Comparison of ENCODE assay signal across 18 mouse cellular contexts in the genomic region with DNA sequence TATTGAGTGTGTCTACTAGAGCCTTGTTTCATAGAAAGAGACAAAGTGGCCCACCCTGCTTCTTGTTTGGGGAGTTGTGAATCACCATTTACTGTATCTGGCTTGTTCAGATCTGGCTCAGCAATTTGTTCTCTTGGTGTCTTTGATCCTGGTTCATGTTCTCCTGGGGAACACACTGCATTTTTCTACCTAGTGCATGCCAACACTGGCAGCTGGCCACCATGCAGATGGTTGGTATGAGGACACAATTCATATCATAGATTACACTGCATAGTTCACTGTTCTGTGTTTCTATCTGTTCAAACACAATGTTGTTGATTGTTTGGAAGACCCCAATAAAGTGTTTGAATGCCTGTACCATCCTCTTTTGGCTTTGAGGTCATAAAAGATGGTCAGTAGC.
A peak's percentile ranks its signal among the peaks of the same experiment; 100 is the strongest.
DNase-seq lines count a peak whose midpoint lies in the region.
"Had no signal": no experiment of that assay in that cellular context is flagged by ENCODE, and none has a peak within 500 bp of the region (broad histone marks: within the 10 kb centered on the region; RNA-seq: fewer than 3 reads in every experiment).

No protein-coding gene starts in this region.

- DNase-seq in adrenal gland, postnatal 25 days, result peak; percentile 4
- DNase-seq in adrenal gland, postnatal 10 days, result no peak
- DNase-seq in cerebellum, adult 11-12 months, result peak; percentile 65
- DNase-seq in cerebellum, postnatal 10 days, result peak; percentile 57 to 61
- peak; percentile 27 to 73 for DNase-seq in layer of hippocampus, postnatal 14 days (ENCODE audit: low spot score in 2 of 2)
- DNase-seq in right cerebral cortex, postnatal 10 days (ENCODE audit: low spot score in 2 of 2), result no peak
- DNase-seq in urinary bladder, adult 2 months (ENCODE audit: low spot score), result no peak
- DNase-seq: forebrain, postnatal 0 days; gastrocnemius, postnatal 25 days; heart, postnatal 4 days; kidney, adult 18-20 months; kidney, postnatal 4 days; liver, embryonic 13.5 days; lung, adult 2 months; lung, postnatal 14 days; right cerebral cortex, postnatal 14 days; spleen, adult 18-20 months; thymus, postnatal 14 days had no signal

Comparison
In these comparisons a context has a peak if more than half of its experiments do, and no peak if none do; other contexts are left out.
1. DNase-seq: peak in adrenal gland, postnatal 25 days (single experiment), cerebellum, adult 11-12 months (single experiment), cerebellum, postnatal 10 days (2 of 2) and layer of hippocampus, postnatal 14 days (2 of 2); none in adrenal gland, postnatal 10 days (single experiment), right cerebral cortex, postnatal 10 days (0 of 2) and urinary bladder, adult 2 months (single experiment).